Mouse (Mus musculus) ES-E14 (cell line): ENCODE results near the gene Tmem108.
A peak's percentile ranks its signal among the peaks of the same experiment; 100 is the strongest.

Source experiments
- CHD2 ChIP-seq: IDR thresholded peaks from 2 replicates; pipeline ENCODE4 v1.6.1; 2014; ENCODE audit warnings: mild to moderate bottlenecking, low read depth, low read length, inconsistent platforms
- HCFC1 ChIP-seq: IDR thresholded peaks from 2 replicates; pipeline ENCODE4 v1.6.1; 2012; ENCODE audit warnings: low read length, inconsistent platforms, borderline replicate concordance; ENCODE audit not compliant: insufficient read depth
- ZC3H11A ChIP-seq: IDR thresholded peaks from 2 replicates; pipeline ENCODE4 v1.6.1; 2012; ENCODE audit warnings: low read depth, mild to moderate bottlenecking, inconsistent platforms, low read length, borderline replicate concordance
- ZNF384 ChIP-seq: IDR thresholded peaks from 2 replicates; pipeline ENCODE4 v1.6.1; 2012; ENCODE audit warnings: low read depth, low read length, inconsistent platforms

- TF ChIP-seq ZNF384 = peak; percentile 39; the same call in 1 of the 2 replicates
- TF ChIP-seq ZC3H11A = no peak
- TF ChIP-seq HCFC1 = no peak
- no peak for TF ChIP-seq CHD2
Measured at GRCm38 (mm10) chr9:103563864-103564610, 197.6 kb downstream of the Tmem108 start.
